Mouse (Mus musculus): ENCODE measurements around the gene Gnaz. TPM values are rescaled to one million over a fixed set of nuclear protein-coding genes. Genes with fewer than 3 reads are reported as not detected.
A peak's percentile ranks its signal among the peaks of the same experiment; 100 is the strongest.

The Gnaz gene
- polyA plus RNA-seq, 1 experiment from 2014 or later: 3.2 TPM

DNA sequence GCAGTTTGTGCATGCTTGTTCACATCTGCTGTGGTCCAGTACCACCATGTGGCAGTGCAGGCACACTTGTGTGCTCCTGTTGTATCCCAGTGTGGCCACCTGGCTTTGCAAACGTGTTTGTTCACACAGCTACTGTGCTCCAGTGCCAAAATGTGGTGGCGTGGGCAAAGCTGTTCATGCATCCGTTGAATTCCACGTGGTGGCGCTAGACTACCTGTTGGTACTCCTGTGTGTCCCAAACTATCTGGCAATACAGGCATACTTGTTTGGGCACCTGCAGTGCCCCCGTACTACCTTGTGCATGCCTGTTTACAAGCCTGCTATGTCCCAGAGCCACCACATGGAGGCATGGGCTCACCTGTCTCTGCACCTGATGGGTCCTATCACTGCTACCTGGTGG, 32.0 kb upstream of the Gnaz start:
- no peaks in the 10 kb centered on the region for H3K9me3 ChIP-seq (ENCODE audit: low read depth, low read length)
- H3K27ac ChIP-seq (ENCODE audit: low read depth): no peak overlapping the region
- H3K36me3 ChIP-seq (ENCODE audit: insufficient read depth): no peaks in the 10 kb centered on the region
- 23% methylated on average over 6 of the region's 6 CpGs for WGBS
- TF ChIP-seq CTCF (IDR thresholded peaks at IDR 0.05; ENCODE audit: low read depth): peak; percentile 52
- DNase-seq (peak; percentile 44), ATAC-seq (ENCODE audit: insufficient read depth) (no peak)
- H3K4me3 ChIP-seq (ENCODE audit: low read depth, low read length): no peak overlapping the region
- no peaks in the 10 kb centered on the region for H3K4me1 ChIP-seq (ENCODE audit: insufficient read depth)
- no peak overlapping the region for H3K4me2 ChIP-seq
- H3K9ac ChIP-seq: no peak overlapping the region
- H3K27me3 ChIP-seq (ENCODE audit: insufficient read depth, low read length): no peaks in the 10 kb centered on the region

DNA sequence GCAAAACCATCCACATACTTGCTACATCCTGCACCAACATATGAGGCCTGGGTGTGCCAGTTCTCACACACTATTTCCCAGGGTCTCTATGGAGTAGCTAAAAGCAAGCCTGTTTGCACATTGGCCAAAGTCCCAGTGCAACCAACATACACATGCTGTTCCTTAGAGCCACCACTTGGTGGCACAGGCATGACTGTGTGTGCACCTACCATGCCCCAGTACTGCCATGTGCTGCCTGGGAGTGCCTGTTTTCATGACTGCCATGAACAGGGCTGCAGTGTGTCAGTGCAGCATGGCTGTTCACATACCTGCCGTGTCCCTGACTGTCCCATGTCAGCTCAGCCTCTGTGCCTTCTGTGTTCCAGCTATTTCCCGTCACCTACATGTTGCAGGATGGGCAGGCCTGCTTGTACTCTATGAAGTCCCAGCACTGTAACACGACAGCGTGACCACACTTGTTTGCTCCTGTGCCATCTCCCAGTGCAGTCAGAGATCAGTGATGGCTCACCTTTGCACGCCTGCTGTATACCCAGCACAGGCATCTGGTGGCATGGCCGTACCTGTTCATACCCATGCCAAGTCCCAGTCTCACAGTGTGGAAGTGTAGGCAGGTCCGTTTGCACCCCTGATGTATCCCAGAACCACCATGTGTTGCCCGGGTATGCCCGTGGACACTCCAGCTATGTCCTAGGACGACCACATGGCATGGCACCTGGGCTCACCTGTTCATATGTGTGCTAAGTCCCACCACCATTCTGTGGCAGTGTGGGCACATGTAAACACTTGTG, 29.8 kb upstream of the Gnaz start:
- Histone ChIP-seq H3K4me1 (ENCODE audit: insufficient read depth) (no peaks in the 10 kb centered on the region), H3K4me3 (ENCODE audit: low read depth, low read length) (no peak overlapping the region), H3K27me3 (ENCODE audit: insufficient read depth, low read length) (no peaks in the 10 kb centered on the region), H3K27ac (ENCODE audit: low read depth) (no peak overlapping the region), H3K36me3 (ENCODE audit: insufficient read depth) (no peaks in the 10 kb centered on the region), H3K4me2 (no peak overlapping the region), H3K9me3 (ENCODE audit: low read depth, low read length) (no peaks in the 10 kb centered on the region), H3K9ac (no peak overlapping the region)
- DNase-seq (peak; percentile 77), ATAC-seq (ENCODE audit: insufficient read depth) (peak; percentile 63; the same call in 1 of the 2 replicates)
- TF ChIP-seq CTCF (IDR thresholded peaks at IDR 0.05; ENCODE audit: low read depth): peak; percentile 91
- WGBS: 71% methylated on average over 10 of the region's 10 CpGs

DNA sequence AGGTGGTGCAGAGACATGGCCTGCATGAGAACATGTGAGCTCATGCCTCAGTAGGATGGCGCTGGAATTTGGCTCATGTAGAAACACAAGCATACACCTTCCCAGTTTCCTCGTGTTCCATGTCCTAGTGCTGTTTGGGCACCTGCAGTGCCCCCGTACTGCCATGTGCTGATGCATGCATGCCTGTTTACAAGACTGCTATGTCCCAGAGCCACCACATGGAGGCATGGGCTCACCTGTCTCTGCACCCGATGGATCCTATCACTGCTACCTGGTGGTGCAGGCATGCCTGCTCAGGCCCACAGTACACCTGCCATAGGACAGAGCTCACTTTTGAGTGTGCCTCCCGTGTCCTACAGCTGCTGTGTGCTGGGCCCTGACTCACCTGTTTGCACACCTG, 28.6 kb upstream of the Gnaz start:
- 52% methylated on average over 5 of the region's 5 CpGs for WGBS
- DNase-seq: no peak
- no peak overlapping the region for H3K4me3 ChIP-seq (ENCODE audit: low read depth, low read length)

DNA sequence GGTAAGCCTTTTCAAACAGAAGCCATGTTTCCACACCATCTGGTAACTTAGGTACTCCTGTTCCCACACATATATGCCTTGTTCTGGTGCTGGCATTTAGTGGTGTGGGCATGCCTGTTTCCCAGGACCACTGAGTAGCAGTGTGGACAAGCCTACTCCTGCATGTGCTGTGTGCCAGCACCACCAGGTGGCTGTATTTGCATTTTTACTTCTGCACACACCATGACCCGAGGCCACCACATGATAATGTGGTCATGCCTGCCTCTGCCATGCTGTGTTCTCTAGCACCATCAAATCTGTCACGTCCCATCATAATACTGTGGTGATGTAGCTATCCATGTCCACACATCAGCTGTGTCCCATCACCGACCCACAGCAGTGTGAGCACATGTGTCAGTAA, 27.7 kb upstream of the Gnaz start:
- H3K4me3 ChIP-seq (ENCODE audit: low read depth, low read length): no peak overlapping the region
- DNase-seq: no peak
- H3K4me1 ChIP-seq (ENCODE audit: insufficient read depth): no peaks in the 10 kb centered on the region
- no peaks in the 10 kb centered on the region for H3K27me3 ChIP-seq (ENCODE audit: insufficient read depth, low read length)
- WGBS: 57% methylated on average over 3 of the region's 3 CpGs
- H3K9ac ChIP-seq: no peak overlapping the region
- H3K27ac ChIP-seq (ENCODE audit: low read depth): no peak overlapping the region
- no peak for ATAC-seq (ENCODE audit: insufficient read depth)
- no peaks in the 10 kb centered on the region for H3K9me3 ChIP-seq (ENCODE audit: low read depth, low read length)
- no peak overlapping the region for H3K4me2 ChIP-seq
- peak; percentile 53 for TF ChIP-seq CTCF (IDR thresholded peaks at IDR 0.05; ENCODE audit: low read depth)
- H3K36me3 ChIP-seq (ENCODE audit: insufficient read depth): no peaks in the 10 kb centered on the region

More for the DNA sequence above, 28.6 kb upstream of the Gnaz start:
- peak; percentile 50 for TF ChIP-seq CTCF (IDR thresholded peaks at IDR 0.05; ENCODE audit: low read depth)
- H3K9ac ChIP-seq: no peak overlapping the region
- H3K4me2 ChIP-seq: no peak overlapping the region
- no peak for ATAC-seq (ENCODE audit: insufficient read depth)
- H3K36me3 ChIP-seq (ENCODE audit: insufficient read depth): no peaks in the 10 kb centered on the region
- no peaks in the 10 kb centered on the region for H3K27me3 ChIP-seq (ENCODE audit: insufficient read depth, low read length)
- H3K9me3 ChIP-seq (ENCODE audit: low read depth, low read length): no peaks in the 10 kb centered on the region
- H3K27ac ChIP-seq (ENCODE audit: low read depth): no peak overlapping the region
- no peaks in the 10 kb centered on the region for H3K4me1 ChIP-seq (ENCODE audit: insufficient read depth)

- no peak for TF ChIP-seq CTCF (IDR thresholded peaks at IDR 0.05; ENCODE audit: low read depth)
- WGBS: 90% methylated on average over 1 of the region's 1 CpGs
- no peak for ATAC-seq (ENCODE audit: insufficient read depth)
Measured at GRCm38 (mm10) chr10:74940795-74941194, 26.2 kb upstream of the Gnaz start.

DNA sequence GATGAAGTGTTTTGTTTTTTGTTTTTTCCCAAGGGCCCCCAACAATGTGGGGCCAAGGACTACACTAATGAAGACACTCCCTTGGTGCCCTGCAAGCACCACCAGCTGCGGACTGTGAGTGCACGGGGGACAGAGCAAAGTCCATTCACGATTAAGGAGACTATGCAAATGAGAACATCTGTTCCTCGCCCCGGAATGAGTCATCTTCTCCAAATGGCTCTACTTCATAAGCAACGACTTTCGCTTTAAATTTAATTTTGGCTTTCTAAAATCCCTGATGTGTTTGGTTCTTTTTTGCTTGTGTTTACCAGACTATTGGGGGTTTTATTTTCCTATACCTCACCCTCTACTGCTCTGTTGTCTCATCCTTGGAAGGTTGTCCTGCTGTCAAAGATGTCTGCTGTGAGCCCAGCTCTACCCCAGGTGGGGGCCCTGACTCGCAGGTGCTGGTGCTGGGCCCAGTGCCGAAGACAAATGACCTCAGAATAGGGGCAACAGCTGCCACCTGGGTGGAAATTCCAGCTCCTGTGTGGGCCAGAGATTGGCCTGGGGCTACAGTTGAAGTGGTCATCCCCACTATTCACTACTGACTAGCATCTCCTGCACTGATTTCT, 14.0 kb upstream of the Gnaz start:
- H3K4me3 ChIP-seq (ENCODE audit: low read depth, low read length): no peak overlapping the region
- 41% methylated on average over 9 of the region's 9 CpGs for WGBS
- no peak overlapping the region for H3K9ac ChIP-seq
- no peak for TF ChIP-seq CTCF (IDR thresholded peaks at IDR 0.05; ENCODE audit: low read depth)
- H3K4me1 ChIP-seq (ENCODE audit: insufficient read depth): no peaks in the 10 kb centered on the region
- H3K4me2 ChIP-seq: no peak overlapping the region
- no peaks in the 10 kb centered on the region for H3K36me3 ChIP-seq (ENCODE audit: insufficient read depth)
- ATAC-seq (ENCODE audit: insufficient read depth) (no peak), DNase-seq (no peak)
- H3K27me3 ChIP-seq (ENCODE audit: insufficient read depth, low read length): no peaks in the 10 kb centered on the region
- no peak overlapping the region for H3K27ac ChIP-seq (ENCODE audit: low read depth)
- H3K9me3 ChIP-seq (ENCODE audit: low read depth, low read length): no peaks in the 10 kb centered on the region

More at GRCm38 (mm10) chr10:74940795-74941194, 26.2 kb upstream of the Gnaz start:
- Histone ChIP-seq H3K4me1 (ENCODE audit: insufficient read depth) (no peaks in the 10 kb centered on the region), H3K27me3 (ENCODE audit: insufficient read depth, low read length) (no peaks in the 10 kb centered on the region), H3K9me3 (ENCODE audit: low read depth, low read length) (no peaks in the 10 kb centered on the region), H3K27ac (ENCODE audit: low read depth) (no peak overlapping the region), H3K36me3 (ENCODE audit: insufficient read depth) (no peaks in the 10 kb centered on the region), H3K4me2 (no peak overlapping the region), H3K9ac (no peak overlapping the region), H3K4me3 (ENCODE audit: low read depth, low read length) (no peak overlapping the region)
- DNase-seq: no peak

- ATAC-seq (ENCODE audit: insufficient read depth) (no peak), DNase-seq (no peak)
- no peak overlapping the region for H3K4me3 ChIP-seq (ENCODE audit: low read depth, low read length)
- H3K27me3 ChIP-seq (ENCODE audit: insufficient read depth, low read length): peaks cover 19% of the 10 kb centered on the region; the same call in 1 of the 2 replicates
- no peak overlapping the region for H3K9ac ChIP-seq
- H3K4me1 ChIP-seq (ENCODE audit: insufficient read depth): 0 out of 2 replicates have a peak, but pooled peaks cover 3% of the 10 kb centered on the region
- no peak overlapping the region for H3K4me2 ChIP-seq
- no peak for TF ChIP-seq CTCF (IDR thresholded peaks at IDR 0.05; ENCODE audit: low read depth)
- H3K9me3 ChIP-seq (ENCODE audit: low read depth, low read length): no peaks in the 10 kb centered on the region
- 70% methylated on average over 1 of the region's 1 CpGs for WGBS
- no peak overlapping the region for H3K27ac ChIP-seq (ENCODE audit: low read depth)
- H3K36me3 ChIP-seq (ENCODE audit: insufficient read depth): no peaks in the 10 kb centered on the region
Measured at GRCm38 (mm10) chr10:74964380-74964779, 2.6 kb upstream of the Gnaz start.
